Mouse (Mus musculus) thymus, postnatal 25 days (tissue): ENCODE data around the gene Cbfa2t2.

Source experiments
- DNase-seq: peaks from one replicate; pipeline ENCODE4 v3.0.0; 2022

Cbfa2t2 gene

DNA sequence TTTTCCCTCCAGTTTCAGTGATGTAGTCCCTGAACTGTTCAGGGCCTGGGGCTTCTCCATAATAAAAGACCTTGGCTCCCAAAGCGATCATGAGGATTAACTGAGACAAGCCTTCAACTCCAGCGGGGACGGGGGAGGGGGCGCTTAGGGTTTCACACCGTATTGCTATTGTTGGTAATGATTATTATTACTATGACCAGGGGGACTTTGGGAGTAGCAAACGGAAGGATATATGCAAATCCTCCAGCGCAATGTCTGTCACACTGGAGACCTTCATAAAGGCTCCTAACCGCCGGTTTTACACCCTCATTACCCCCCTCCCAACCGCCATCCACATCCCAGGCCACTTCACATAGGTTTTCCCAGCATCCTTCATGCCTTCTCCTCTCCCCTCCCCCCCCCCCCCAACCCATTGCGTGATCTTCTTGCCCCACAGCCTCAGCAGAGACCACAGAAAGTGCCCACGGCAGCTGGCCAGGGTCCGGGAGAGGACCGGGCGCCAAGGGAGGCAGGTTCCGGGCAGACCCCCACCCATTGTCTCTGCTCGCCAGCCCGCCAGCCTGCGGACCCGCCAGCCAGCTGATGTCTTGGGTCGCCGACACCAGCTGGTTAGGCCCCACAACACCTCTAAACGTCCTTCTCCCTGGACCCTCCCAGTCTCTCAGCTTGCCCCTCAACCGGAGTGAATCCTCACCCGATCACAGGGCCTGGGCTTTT is 9.9 kb upstream of the Cbfa2t2 start:
- no peak for DNase-seq

DNA sequence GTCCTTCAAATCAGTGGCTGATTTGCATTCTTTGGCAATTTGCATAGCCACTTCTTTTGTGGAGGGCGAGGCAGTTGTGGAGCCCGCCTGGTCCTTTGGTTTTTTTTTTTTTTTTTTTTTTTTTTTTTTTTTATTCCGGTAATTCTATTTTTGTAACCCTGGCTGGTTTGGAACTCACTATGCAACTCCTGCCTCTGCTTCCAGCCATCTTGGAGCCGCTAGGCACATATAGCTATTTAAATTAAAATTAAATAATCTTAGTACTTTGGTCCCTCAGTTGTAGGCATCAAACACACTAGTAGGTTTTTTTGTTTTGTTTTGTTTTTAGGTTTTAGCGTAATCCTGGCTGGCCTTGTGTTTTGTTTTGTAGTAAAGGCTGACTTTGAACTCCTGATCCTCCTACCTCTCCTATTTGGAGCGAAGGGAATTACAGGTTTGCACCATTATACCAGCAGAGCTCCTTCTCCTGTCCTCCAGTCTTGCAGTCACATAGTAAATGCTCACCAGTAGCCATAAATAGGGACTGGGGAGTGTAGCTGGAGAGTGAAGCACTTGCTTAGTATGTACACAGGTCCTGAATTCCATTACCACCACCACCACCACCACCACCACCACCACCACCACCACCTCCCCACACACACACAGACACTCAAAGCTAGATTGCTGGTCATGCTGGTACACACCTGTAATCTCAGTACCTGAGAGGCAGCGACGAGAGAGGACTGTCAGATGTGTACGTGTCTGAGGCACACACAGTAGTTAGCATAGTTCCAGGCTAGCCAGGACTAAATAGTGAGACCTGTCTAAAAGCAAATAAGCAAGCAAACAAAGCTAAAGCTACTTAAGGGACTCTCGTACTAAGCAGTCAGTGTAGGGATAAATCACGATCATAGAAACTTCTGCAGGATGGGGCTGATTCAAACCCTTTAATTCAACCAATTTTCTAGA is 9.1 kb upstream of the Cbfa2t2 start:
- DNase-seq, result no peak

DNA sequence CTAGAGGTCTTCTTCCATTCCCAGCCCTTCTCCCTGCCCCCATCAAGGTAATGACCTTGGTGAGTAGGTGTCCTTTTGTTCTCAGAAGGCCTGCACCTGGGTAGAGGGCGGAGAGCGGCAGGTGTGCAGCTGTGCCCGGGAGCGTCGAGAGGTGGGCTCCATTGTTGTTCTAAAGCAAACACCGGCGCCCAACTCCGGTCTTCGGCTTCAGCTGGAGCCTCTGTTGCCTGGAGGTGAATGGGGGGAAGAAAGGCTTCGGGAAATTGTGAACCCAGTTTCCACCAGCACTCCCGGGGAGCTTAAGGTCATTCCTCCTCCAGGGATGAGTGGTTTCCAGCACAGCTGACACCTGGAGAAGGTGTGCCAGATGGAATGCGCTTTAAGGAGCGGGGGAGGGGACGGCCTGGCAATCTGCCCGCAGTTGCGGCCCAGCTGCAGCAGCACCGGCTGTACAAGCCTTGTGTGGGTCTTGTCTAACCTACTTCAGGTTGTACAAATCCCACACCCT is 8.4 kb upstream of the Cbfa2t2 start:
- peak; percentile 4 for DNase-seq

DNA sequence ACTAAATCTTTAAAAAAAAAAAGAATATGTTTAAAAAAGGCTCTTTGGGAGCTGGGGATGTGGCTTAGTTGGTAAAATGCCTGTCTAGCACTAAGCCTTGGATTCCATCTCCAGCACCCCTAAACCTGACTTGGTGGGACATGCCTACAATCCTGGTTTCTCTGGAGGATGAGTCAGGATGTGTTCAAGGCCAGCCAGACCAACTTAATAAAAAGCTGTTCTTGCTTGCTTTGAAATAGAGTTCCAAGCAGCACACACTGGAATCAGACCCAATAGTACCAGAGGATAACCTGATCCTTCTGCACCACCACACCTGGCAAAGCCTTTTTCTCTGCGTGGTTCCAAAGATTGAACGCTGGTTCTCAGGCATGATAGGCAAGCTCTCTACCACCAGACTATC is 5.7 kb upstream of the Cbfa2t2 start:
- no peak for DNase-seq

DNA sequence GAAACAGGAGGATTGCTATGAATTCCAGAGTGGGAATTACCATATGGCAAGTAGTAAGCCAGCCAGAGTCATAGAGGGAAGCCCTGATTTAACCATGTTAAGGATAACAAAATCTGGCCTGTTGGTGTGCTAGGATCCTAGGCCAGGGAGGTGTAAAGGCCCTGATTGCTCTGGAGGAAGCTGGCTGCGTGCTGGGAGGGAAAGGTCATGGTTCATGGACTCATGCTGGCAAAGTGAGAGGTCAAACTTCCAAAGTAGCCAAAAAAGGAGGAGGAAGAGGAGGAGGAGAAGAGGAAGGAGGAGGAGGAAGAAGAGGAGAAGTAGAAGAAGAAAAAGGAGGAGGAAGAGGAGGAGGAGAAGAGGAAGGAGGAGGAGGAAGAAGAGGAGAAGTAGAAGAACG is 3.6 kb upstream of the Cbfa2t2 start:
- no peak for DNase-seq

DNA sequence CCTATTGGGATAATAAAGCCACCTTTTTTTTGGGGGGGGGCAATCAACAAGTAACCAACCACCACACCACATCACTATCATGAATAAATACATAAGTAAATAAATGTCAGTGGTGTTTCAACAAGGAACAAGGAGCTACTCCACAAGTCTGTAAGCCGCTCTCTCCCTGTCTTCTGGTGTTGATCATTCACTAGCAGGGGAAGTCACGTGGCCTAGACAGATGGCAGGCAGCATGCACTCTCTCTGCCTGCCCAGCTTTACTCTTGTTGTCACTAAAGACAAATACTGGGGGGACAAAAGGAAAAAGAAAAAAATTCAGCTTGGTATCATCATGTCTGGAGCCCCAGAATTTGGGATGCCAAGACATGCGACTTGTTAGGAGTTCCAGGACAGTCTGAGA is 2.9 kb upstream of the Cbfa2t2 start:
- no peak for DNase-seq

DNA sequence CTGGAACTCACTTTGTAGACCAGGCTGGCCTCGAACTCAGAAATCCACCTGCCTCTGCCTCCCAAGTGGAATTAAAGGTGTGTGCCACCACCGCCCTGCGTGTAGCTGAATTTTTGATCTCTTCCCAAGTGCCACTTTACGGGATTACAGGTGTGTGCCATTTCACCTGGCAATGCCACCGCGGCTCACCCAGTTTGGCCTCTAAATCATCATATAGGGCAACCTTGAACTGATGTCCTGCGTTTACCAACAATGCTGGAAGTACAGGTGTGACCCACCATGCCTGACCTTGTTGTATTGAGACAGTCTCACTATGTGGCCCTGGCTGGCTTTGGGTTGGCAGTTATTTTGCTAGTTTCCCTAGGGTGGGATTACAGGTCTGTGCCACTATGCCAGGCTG is 1.6 kb upstream of the Cbfa2t2 start:
- no peak for DNase-seq

DNA sequence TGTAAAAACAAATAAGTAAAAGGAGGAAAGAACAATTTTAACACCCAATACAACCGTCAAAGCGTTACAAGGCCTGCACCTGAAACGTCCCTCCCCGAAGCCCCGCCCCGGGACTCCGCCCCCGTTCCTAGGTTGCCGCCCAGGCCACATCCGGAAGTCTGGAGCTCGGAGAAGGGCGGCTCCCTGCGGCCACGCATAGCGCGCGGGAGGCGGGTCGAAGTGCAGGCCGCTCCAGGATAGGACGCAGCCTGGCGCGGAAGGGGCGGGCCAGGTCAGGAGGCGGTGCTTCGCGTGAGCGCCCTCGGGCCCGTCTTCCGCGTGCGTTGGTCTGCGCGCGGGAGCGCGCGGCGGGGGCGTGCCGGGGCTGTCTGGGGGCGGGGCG is 214 bp upstream of the Cbfa2t2 start:
- DNase-seq, result peak; percentile 99

DNA sequence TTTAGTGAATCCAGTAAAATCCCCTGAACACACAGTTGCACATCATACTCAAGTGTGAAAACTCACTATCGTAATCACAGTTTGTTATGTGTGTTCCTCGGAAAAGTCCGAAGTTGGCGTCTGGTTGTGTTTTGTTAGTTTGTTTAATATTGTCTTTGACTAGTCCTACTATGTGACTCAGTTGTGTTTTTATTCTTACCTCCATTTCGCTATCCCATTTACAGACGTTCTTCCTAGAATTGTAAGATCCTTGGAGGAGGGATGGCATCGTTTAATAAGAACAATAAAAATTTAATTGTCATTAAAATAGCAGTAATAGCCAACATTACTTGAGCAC is 878 bp downstream of the Cbfa2t2 start:
- no peak for DNase-seq

DNA sequence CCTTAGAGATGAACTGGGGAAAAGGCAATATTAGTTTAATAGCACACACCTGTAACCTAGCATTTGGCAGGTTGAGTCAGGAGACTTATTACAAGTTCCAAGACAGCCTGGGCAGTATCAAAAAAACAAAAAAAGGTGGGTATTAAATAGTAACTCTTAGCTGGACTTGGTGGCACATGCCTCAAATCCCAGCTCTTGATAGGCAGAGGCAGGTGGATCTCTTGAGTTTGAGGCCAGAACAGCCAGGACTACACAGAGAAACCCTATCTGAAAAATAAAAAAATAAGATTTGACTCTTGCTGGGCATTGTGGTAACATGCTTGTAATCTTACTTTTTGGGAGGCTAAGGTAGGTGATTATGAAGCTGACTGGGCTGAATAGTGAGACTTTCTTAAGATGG is 4.2 kb downstream of the Cbfa2t2 start:
- DNase-seq, result no peak

DNA sequence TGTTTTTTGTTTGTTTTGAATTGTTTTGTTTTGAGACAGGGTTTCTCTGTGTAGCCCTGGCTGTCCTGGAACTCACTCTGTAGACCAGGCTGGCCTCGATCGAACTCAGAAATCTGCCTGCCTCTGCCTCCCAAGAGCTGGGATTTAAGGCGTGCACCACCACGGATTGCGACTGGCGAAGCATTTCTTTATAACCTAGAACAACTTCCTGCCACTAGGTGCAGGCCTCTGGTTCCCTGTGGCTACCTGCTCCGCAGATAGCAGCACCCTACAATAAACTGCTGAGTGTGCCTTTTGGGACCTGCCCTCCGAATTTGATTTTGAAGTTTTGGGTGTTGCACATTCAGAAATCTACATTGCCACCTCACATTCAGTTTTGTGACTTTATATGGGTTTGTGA is 11.5 kb downstream of the Cbfa2t2 start:
- no peak for DNase-seq

DNA sequence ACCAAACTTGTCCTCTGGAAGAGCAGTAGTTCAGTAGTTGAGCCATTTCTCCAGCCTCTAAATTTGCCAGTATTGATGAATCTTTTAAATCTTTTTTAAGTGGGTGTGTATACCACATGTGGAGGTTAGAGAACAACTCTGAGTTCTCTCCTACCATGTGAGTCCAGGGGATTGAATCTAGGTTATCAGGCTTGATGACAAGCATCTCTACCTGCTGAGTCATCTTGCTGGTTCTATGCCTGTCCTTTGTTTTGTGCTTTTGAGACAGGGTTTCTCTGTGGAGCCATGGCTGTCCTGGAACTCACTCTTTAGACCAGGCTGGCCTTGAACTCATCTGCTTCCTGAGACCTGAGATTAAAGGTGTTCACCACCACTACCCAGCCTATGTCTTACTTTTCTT is 12.4 kb downstream of the Cbfa2t2 start:
- no peak for DNase-seq

DNA sequence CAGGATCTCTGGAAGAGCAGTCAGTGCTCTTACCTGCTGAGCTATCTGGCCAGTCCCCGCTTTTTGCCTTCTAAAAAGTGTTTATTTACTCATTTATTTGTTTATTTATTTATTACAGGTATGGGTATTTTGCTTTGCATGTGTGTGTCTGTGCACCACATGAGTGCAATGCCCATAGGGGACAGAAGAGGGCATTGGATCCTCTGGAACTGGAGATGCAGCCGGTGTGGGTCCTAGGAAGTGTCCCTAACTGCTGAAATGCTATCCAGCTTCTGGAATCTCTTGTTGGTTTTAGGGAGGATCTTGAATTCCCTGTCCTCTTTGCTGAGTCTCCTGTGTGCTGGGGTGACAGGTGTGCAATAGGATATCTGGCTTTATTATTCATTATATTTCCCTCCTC is 16.7 kb downstream of the Cbfa2t2 start:
- DNase-seq, result no peak

DNA sequence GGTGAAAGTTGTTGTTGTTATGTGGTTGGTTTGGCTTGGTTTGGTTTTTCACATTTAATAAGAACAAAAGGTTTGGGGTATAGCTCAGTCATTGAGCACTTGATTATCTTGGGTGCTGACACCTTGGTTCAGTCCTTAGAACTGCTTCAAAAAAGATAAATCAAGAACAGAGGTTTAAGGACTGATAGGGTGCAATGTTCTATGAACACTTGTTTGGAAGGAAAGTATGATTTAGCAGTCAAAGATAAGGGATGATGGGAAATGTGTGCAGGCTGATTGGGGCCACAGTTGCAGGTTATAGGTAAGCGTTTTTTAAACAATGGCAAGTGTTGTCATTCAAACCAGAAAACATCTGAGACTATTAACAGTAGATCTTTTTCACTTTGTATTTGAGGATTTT is 17.8 kb downstream of the Cbfa2t2 start:
- DNase-seq, result no peak

DNA sequence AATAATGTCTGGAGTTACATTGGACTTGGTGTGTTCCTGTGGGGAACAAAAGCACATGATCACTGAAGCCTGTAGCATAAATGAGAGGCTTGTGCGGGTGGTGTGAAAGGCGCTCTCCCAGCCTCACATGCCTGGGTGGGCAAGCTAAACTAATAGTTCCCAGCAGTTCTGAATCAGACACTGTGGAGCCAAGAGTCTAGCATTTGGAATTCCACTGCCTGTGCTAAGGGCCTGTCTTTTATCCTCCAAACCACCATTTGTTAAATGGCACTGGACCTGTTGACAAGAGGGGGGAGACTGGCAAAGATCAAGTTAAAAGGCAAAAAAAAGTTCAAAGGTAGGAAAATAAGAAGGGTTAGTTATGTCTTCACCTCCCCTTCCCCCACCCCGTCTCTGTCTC is 18.3 kb downstream of the Cbfa2t2 start:
- no peak for DNase-seq

DNA sequence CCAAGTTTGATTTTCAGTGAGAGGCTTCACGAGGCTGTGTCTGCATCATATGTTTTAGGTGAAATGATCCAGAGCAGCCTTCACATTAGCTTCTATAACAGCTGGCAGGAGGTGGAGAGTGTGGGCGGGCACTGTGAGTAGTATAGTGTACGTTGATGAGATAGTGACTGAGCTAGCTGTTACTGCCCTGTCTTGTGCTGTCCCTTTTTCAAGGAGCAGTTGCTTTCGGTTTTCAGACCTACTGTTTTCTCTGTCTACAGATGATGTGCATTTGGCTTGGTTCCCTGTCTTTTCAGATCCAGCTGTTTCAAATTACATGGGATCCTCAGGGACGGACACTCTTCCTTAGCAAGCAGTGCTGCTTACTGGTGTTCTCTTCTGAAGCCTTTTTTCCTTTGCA is 19.5 kb downstream of the Cbfa2t2 start:
- no peak for DNase-seq

DNA sequence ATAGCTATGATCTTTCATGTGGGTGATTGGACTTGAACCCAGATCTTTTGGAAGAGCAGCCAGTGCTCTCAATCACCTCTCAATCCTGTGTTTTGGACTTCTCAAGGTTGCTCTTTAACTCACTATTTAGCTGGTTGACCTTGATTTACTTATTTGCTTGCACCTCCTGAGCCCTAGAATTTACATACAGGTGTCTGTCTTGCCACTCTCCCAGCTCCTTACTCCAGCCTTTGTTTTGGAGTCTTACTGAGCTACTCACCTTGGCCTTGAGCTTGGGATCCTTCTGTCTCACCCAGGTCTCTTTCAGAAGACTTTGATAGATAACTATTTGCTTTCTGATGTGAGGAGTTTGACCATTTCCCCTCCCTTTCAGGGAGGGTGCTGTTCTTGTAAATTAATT is 20.3 kb downstream of the Cbfa2t2 start:
- DNase-seq, result no peak

DNA sequence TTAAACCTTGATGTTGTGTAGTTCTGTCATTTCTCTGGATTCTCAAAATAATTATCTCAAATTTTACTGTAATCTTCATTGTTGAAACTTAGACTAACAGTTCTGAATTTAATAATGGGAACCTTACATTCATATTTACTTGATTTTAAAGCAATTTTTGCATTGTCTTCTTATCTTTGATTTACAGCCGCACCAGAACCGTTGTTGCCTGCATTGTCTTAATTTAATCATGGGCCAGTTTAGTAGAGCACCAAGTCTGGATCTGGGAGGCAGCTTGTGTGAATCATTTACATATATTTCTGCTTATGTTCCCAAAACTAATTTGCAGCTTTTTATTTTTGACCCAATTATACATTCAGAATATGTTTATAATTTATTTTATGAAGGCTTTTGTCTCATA is 23.0 kb downstream of the Cbfa2t2 start:
- no peak for DNase-seq

DNA sequence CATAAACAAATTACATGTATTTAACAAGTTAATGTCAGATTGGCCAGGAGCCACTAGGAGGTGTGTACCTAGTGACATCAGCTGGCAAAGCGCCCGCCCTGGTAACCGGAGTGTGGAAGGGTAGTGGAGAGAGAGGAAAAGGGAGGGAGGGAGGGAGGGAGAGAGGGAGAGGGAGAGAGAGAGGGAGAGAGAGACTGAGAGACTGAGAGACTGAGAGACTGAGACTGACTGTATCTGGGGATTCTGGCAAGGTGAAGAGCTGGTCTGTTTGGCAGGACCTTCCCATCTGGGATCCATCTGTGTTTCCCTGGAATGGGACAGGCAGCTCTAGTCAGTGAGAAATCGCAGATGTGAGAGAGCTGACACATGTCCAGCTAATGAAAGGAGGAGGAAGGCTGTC is 23.6 kb downstream of the Cbfa2t2 start:
- DNase-seq, result no peak

DNA sequence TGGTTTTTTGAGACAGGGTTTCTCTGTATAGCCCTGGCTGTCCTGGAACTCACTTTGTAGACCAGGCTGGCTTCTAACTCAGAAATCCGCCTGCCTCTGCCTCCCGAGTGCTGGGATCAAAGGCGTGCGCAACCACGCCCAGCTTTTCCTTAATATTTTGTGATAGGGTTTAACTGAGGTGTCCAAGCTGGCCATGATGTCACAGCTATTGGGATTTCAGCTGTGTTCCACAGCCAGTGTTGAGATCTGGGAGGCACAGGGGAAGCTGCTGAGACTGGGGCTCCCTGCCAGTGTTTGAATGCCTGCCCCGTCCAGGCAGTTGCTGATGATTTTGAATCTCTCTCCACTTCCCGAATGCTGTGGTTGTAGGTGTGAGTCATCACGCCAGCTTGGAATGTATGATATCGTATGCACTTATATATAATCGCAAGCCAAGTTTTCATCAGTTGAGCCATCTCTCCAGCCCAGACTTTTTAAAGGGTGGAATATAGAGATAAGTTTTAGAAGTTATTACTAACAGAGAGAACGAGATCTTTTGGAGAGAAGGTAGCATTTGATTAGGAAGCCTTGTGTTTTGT is 27.4 kb downstream of the Cbfa2t2 start:
- DNase-seq, result no peak

DNA sequence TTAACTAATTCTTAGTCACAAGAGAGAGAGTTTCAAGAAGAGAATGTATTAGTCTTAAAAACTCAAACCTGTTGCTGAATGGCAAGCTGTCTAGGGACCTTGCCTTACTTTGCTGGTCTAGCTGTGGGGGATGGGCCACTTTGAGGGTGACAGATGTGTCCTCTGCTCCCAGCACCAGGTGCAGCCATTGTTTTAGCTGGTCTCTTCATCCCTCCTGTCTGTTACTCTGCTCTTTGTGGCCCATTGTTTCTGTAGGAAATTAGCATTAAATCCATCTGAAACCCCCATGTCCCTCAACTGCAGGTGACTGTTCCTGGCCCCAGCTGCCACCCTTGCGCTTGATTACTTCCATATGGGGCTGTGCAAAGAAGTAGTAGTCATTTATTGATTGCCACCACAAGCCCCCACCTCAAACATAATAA is 29.6 kb downstream of the Cbfa2t2 start:
- DNase-seq, result peak; percentile 64

DNA sequence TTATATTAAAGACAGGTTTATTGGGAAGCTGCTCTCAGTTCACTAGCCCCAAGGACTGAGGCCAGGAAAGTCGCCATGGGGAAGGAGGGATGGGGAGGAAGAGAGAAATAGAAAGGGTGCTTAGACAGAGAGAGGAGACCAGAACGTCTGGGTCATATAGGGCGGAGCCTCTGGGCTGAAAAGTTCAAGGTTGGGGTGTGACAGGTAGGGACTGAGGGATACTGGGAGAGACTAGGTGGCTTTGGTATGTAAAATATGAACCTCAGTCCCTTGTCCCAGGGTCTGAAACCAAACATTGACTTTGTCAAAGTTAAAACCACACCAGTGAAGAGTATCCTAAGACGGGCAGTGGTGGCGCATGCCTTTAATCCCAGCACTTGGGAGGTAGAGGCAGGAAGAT is 30.9 kb downstream of the Cbfa2t2 start:
- DNase-seq, result no peak

DNA sequence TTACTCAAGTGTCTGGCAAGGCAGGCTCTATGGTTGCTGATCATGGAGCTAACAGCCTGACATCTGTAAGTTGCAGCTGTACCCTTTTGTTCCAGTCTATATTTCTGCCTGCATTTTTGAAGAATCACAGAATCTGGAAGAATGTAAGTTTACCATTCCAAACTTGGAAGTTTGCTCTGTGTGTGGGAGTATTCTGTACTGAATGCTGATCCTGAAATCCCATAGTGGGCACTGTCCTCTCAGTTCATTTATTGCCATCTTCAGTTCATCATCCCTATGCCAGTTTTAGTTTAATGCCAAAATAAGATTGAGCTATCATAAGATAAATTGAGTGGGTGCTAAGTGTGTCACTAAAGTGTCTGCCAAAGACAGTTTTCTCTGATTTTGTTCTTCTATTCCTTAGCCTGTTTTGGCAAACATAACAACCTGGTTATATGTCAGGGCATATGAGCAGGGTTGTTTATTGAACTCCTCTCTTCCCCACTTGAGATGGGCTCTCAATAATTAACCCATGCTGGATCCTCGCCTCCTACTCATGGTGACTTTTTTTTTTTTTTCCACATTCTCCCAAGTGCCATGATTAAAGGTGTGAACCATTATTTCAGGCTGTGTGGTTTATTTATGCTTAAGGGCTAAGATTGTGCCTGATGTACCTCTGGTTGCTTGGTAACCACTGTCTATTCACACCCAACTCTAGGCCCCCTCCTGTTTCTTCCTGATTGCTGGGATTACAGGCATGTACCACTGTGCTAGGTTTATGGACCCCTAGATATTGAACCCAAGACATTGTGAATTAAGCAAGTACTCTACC is 38.2 kb downstream of the Cbfa2t2 start:
- no peak for DNase-seq
